Mouse (Mus musculus): Measurements from ENCODE around the gene Lrrc74b.

DNA sequence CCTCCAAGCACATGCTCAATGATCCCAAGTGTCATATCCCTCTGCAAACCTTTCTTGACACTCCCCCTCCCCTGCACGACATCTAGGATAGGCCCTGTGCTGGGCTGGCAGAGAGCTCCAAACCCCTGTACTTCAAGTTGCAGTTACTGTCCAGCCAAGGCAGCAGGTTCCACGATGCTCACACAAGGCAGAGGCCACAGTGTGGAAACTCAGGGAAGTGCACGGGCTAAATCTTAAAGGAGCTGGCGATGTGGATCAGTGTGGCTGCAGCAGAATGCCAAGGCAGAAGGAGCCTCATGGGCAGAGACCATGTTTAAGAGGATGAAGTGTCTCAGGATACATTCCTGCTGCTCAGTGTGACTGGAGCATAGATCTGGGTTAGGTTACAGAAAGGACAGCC is 5.1 kb upstream of the Lrrc74b start:
- TF ChIP-seq CTCF (IDR thresholded peaks at IDR 0.05; ENCODE audit: low read depth) (peak; percentile 13; the same call in 1 of the 2 replicates), EP300 (IDR thresholded peaks at IDR 0.05; ENCODE audit: low read depth) (no peak)

Measured in liver, postnatal 0 days (tissue).